Mouse (Mus musculus) MEL (cell line): Measurements from ENCODE around the gene Gm26657.

Experiments used
- CTCF ChIP-seq, 3 experiments: IDR thresholded peaks in 2 of 3; conservative IDR thresholded peaks in 1 of 3; 2 replicates each; pipeline ENCODE4 v1.5.1; 2011 to 2012; ENCODE audit warnings: low read length in 3 of 3, low read depth in 2 of 3, mild to moderate bottlenecking in 2 of 3, improper control_type of control experiment in 1 of 3, inconsistent platforms in 1 of 3, mixed read lengths in 1 of 3, moderate library complexity in 1 of 3; ENCODE audit not compliant: control insufficient read depth in 1 of 3, insufficient read depth in 1 of 3, poor library complexity in 1 of 3, severe bottlenecking in 1 of 3
- EP300 ChIP-seq, 2 experiments: IDR thresholded peaks; 2 replicates each; pipeline ENCODE4 v1.6.1; 2011; ENCODE audit warnings: improper control_type of control experiment in 2 of 2, low read length in 2 of 2, low read depth in 1 of 2, mild to moderate bottlenecking in 1 of 2
- GATA1 ChIP-seq: IDR thresholded peaks from 2 replicates; pipeline ENCODE4 v1.6.1; 2011; ENCODE audit warnings: low read depth, low read length, improper control_type of control experiment
- JUND ChIP-seq: IDR thresholded peaks from 2 replicates; pipeline ENCODE4 v1.6.1; 2011; ENCODE audit warnings: low read depth, mild to moderate bottlenecking, improper control_type of control experiment, low read length
- POLR2A ChIP-seq, 2 experiments: IDR thresholded peaks; 2 replicates each; pipeline ENCODE4 v1.6.1; 2011 to 2012; ENCODE audit warnings: low read length in 2 of 2, mild to moderate bottlenecking in 2 of 2, control low read depth in 1 of 2, improper control_type of control experiment in 1 of 2, low read depth in 1 of 2, moderate library complexity in 1 of 2; ENCODE audit not compliant: control insufficient read depth in 1 of 2, insufficient read depth in 1 of 2, poor library complexity in 1 of 2
- POLR2AphosphoS5 ChIP-seq: IDR thresholded peaks from 2 replicates; pipeline ENCODE4 v1.6.1; 2012; ENCODE audit warnings: low read depth, borderline replicate concordance, mild to moderate bottlenecking, inconsistent platforms, low read length, moderate library complexity, mixed read lengths
- ZNF384 ChIP-seq: IDR thresholded peaks from 2 replicates; pipeline ENCODE4 v1.6.1; 2012; ENCODE audit warnings: low read depth, mild to moderate bottlenecking, inconsistent platforms, low read length, improper control_type of control experiment

DNA sequence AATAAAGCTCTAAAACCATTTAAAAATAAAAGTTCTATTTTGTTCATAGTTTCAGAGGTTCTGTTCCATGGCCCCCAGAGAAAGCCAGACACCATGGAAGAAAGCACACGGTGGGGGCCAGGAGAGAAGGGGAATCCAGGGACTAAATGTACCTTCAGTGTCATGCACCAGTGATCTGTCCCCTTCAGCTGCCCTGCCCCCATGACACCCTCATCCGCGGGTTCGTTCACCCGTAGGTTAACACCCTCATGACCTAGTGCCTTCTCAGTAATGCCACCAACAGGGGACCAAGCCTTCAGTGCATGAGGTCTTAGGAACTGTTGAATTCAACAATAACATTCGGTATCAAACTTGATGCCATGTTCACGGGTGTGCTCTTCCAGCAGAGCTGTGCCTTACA is 43.5 kb upstream of the Gm26657 start:
- TF ChIP-seq ZNF384 (no peak), POLR2A (IDR thresholded peaks at IDR 0.05; ENCODE audit: control insufficient read depth in 1 of 2, insufficient read depth in 1 of 2, low read depth in 1 of 2, low read length in 2 of 2, poor library complexity in 1 of 2) (no peak), EP300 (IDR thresholded peaks at IDR 0.05; ENCODE audit: low read depth in 1 of 2, low read length in 2 of 2) (no peak), CTCF (IDR thresholded peaks at IDR 0.05 in 2 of 3, conservative IDR thresholded peaks at IDR 0.05 in 1 of 3; ENCODE audit: control insufficient read depth in 1 of 3, insufficient read depth in 1 of 3, low read depth in 2 of 3, low read length in 3 of 3, poor library complexity in 1 of 3, severe bottlenecking in 1 of 3) (no peak), JUND (no peak), POLR2AphosphoS5 (no peak), GATA1 (no peak)
